Mouse (Mus musculus) activated CD4-positive, CD25-positive, alpha-beta regulatory T cell, adult 4 months (primary cell): Measurements from ENCODE around the gene F11r. TPM values are rescaled to one million over a fixed set of nuclear protein-coding genes. Genes with fewer than 3 reads are reported as not detected.

Source experiments
- ATAC-seq: one replicate; pipeline ENCODE4 v1.8.0; 2017
- polyA plus RNA-seq, 2 experiments: library from polyadenylated mRNA; unstranded; fragments of 100-300 nt; shearing (Covaris generic); gene quantifications; one replicate each; pipeline ENCODE4 v1.2.1; 2017

The F11r gene
- polyA plus RNA-seq: under 1 TPM in 1 of 2 experiments, not detected in 1; 0.18 TPM

DNA sequence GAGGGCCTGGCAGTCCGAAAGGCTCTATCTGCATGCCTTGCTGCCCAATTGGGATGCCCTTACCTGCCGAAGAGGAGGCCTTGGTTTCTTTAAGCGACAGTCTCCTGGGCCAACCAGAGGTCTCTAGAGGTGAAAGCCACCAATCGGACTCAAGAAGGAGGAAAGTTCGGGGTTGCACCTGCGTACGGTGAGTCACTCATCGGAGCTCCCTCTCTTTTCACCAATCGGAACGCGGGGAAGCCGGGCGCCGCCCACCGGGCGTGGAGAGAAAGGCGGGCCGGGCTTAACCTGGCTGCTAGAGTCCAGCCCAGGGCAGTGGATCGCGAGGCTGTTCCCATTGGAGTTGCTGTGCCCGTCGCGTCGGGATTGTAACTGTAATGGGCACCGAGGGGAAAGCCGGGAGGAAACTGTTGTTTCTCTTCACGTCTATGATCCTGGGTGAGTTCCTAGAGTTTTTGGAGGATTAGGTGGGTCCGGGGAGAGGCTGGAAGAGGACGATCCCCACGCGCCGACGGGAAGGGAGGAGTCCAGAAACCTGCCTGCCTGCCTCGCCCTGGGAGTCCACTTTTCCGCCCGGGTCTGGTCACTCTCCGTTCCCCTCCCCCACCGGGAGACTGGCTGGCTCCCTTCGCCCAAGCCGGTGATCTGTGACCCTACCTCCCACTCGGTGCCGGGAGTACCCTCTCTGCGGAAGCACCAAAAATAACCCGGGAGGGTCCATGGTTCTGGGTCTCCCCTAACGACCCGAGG, at the start of gene F11r:
F11r (plus strand) TSS at position 272 of the 750 bp plus-strand sequence.
- peak; percentile 85 for ATAC-seq

DNA sequence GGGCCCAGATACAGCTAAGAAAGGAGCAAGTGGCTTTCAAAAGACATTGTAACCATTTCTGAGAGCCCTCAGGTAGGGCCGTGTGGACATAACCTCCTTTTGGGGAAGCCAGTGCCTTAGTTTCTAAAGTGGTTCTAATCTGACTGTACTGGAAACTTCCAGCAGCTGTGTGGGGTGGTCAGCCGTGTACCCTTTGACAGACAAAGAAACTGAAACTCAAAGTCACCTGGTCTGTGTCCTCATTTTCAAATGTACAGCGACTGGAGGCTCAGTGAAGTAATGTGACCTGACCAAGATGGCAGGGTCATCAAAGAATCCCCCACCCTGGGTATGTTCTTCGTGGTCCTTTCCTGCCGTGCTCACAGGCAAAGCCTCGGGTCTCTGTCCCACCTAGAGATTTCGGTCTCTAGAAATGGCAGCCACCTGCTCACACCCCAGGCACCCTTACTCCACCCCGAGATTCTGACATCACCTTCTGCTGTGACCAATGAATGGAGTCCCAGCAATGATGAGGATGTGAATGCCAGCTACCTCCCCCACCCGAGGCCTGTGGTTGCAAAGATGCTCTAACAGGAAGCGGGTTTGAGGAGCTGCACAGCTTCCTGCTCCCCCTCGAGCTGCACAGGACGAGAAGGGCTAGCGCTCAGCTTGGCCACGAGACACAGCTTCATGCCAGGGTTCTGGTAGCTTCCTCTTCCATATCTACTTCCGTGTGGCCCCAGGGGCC, 48.8 kb upstream of the F11r start, which contains the start of gene Arhgap30:
Arhgap30 (plus strand) TSS at position 579 of the 727 bp plus-strand sequence.
- peak; percentile 90 for ATAC-seq

DNA sequence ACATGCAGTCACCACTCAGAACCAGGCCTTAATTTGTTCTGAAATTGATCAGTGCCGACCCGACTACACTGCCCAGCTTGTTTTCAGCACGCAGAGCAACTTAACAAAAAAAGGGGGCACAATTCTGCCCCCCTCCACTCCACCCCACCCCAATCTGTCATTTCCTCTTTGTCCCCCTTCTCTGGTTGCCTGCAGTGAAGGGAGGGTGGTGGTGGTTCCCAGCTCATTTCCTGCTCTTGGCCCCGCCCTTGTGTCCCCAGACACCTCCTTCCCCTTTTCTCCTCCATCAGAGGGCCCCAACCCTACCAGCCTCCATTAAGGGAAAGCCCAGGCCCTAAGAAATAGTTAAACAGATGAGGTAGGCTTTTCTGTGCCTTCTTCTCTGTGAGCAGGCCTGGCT, 47.2 kb upstream of the F11r start:
- ATAC-seq: peak; percentile 69

DNA sequence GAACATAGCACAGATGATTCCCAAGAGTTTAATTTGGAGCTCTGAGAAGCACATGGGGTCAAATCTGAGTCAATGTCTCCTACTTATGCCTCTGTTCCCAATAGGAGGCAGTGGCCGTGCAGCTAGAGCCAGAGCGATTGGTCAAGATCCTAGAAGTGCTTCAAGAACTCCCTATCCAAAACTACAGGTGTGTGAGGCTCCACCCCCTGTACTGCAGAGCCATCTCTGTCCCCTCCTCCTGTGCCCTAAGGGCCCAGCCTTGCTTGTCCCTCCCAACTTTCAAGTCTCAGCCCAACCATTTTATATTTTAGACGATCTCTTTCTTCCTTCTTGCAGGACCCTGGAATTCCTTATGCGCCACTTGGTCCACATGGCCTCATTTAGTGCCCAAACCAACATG, 35.5 kb upstream of the F11r start:
- no peak for ATAC-seq

DNA sequence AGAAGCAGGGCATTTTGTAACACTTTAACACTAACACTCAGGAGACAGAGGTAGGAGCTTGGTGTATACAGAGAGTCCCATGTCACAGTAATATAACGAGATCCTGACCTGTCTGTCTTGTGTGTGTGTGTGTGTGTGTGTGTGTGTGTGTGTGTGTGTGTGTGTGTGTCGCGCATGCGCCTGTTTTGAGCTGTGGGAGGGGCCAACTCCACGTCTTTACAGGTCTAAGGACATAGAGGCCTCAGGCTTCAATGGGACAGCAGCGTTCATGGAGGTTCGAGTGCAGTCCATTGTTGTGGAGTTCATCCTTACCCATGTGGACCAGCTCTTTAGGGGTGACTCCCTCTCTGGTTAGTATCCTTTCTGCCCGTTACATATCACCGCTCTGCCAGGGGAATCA, 34.3 kb upstream of the F11r start:
- ATAC-seq: no peak

DNA sequence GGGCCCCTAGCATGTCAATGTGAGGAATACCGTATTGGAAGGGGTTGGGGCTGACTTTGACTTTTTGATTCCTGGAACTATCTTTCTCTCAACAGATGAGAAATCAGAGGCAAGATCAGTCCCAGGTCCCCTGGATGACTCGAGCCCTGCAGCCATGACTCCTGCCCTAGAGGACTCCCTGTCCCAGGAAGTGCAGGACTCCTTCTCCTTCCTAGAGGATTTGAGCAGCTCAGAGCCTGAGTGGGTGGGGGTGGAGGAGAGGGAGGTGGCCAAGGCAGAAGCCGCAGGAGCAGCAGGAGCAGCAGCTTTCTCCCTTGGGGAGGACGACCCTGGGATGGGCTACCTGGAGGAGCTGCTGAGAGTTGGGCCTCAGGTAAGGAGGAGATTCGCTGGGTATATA, 30.1 kb upstream of the F11r start:
- ATAC-seq: no peak

DNA sequence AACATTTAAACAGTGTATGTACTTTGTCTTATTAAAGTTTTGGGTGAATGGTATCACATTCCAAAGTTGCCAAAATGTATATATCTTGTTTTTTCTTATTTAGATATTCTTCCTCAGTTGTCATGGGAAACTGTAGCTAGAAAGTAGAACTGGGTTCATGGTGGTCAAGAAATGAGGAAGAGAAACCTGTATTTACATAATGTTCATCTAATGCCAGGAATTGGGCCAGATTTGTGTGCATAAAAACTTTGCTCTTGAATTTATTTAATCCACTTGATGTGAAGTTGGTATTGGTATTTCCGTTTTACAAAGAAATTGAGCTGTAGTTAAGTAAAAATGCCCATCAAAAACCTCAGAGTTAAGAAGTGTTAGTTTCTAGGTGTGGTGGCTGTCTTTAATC, 27.1 kb upstream of the F11r start:
- no peak for ATAC-seq

DNA sequence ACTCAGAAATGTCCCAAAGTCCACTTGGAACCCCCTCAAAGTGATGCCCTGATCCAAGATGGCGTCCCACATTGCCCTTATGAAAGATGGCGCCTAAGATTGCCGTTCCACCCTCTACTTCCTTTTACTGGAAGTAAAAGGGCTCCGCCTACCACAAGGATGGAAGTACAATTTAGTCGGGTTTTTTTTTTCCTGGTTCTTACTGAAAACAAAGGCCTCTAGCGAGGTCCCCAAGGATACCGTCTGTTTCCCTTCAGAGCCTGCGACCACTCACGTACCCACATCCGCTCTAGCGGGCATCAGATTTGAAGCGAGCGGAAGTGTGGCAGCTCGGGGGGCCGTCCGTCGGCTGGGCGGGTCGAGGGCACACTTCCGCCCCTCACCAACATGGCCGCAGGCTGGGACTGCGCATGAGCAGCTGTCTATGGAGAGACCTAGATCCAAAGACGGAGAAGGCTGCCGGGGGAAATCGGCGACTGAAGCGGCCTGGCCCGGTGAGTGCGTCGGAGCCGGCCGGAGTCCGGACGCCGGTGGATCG, 26.3 kb upstream of the F11r start, which contains the start of gene Usf1:
Usf1 (plus strand) TSS at position 367 of the 538 bp plus-strand sequence.
- ATAC-seq: peak; percentile 89

DNA sequence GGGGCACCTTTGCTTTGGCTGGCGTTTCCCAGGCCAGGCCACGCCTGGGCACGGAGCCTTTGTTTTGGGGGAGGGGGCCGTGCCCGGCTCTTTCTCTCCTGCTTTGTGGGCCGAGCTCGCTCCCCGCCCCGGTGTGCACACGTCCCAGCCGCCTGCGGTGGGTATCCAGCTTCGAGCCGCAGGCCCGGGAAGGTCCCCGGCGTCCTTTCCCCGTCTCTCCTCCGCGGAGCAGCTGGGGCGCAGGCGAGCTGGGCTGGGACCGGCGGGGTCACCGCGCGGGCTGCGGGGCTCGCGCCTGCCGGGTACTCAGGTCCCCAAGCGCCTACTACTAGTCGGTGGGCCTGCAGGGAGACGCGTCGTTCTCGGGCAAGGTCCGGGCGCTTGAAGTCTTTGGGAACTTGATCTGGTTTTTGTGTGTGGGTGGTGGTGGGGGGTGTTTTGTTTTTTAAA, 25.8 kb upstream of the F11r start:
- peak; percentile 21 for ATAC-seq

DNA sequence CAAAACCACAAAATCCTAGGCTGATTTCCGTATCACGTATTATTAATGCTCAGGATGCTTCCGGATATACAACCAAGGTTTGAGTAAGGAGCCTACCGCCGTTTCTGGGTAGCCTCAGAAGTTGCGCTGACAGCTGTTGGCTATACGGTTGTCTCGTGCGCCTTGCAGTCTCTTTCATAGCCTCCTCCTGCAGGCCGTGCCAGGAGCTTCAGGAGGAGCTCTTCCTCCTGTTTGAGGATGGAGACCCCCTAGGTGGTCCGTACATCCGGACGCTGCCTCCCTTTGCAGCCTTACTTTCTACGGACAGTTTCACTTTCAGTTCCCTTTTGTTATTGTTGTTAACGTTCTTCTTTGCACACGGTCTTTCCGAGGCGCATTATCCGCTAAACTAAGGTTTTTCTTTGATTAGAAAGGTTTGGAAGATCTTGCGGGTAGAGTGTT, 25.3 kb upstream of the F11r start:
- peak; percentile 30 for ATAC-seq

DNA sequence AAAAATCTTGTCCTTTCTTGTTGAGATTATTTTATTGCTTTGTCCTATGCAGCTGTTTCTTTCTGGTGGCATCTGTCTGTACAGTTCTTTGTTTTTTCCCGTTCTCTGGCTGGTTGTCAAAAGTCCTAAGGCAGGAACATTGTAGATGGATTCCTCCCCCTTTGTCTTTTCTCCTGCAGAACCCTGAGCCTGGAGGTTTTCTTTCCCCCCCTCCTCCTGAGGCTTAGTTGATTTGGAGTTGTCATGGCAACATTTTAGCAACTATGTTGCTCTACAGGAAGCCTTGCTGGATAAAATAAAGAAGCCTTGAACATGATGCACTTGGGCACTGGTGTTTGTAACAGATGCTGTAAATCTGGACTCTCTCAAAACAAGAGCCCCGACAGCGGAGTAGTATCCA, 24.9 kb upstream of the F11r start:
- ATAC-seq: no peak

DNA sequence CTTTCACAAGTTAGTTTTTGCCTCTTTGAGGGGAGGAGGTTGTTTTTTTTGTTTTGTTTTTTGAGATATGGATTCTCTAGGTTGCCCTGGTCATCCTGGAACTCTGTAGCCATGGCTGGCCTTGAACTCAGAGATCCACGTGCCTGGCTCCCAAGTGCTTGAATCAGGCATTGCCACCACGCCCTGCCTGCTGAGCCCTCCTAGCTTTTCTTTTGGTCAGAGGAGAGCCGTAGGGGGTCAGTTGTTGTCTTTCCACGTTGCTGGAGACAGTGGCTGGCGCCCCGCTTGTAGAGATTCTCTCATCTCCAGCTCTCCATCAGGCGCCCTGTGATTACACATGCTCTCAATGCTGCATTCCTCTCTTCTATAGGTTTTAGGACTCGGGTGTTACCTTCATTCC, 23.7 kb upstream of the F11r start:
- no peak for ATAC-seq

DNA sequence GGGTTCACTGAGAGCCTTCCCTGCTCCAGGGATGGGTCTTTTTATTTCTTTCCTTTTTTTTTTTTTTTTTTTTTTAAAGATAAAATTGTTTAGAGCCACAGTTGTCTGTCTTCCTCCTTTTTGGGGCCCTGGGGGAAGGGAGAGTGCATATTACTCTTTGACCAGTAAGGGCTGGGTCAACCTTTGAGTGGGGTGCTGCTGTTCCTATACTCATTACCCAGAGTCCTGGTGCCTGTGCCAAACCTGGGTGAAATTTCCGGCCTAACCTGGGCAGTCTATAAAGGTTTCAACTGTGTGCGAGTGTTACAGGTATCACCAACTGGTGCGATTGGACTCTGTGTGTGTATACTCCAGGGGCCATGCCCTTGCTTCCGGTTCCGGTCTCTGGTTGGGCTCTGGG, 18.7 kb upstream of the F11r start, which contains the start of gene Tstd1:
Tstd1 (plus strand) TSS at position 213 of the 400 bp plus-strand sequence.
- ATAC-seq: no peak

DNA sequence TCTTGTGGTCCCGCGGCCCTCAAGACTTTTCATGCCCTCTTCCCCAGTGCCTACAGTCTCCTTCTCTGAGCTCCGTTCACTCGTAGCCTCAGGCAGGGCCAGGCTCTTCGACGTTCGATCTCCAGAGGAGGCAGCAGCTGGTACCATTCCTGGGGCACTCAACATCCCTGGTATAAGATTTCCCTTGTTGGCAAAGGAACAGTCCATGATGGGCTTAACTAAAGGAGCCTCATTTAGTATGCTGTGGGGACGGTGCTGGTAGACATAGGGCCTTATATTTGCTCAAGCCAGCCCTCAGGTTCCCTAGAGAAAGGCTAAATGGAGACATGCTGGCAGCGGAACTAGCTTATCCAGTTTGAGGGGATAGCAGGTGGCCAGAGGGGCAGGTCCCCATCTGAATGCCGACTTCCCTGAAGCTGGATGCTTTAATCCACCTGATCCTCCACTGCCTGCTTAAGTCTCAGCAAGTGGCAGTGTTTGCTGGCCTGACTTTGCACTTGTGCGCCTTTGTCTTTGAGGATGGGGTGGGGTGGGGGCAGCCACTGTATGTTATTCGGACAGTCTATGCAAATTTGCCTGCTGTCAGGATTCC, 17.9 kb upstream of the F11r start:
- ATAC-seq: no peak

DNA sequence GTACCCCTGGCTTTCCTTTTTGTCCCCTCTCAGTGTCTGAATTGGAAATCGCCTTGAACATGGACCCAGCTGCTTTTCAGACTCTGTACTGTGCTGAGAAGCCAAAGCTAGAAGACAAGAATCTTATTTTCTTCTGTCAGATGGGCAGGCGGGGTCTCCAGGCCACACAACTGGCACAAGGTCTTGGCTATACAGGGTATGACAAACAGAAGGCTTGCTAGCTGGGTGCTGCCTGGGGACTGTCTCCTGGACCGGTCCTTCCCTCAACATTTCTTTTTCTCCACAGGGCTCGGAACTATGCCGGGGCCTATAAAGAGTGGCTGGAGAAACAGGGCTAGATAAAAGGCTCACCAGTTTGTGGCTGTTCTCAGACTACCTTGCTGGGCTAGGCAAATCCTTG, 17.4 kb upstream of the F11r start:
- ATAC-seq: no peak

DNA sequence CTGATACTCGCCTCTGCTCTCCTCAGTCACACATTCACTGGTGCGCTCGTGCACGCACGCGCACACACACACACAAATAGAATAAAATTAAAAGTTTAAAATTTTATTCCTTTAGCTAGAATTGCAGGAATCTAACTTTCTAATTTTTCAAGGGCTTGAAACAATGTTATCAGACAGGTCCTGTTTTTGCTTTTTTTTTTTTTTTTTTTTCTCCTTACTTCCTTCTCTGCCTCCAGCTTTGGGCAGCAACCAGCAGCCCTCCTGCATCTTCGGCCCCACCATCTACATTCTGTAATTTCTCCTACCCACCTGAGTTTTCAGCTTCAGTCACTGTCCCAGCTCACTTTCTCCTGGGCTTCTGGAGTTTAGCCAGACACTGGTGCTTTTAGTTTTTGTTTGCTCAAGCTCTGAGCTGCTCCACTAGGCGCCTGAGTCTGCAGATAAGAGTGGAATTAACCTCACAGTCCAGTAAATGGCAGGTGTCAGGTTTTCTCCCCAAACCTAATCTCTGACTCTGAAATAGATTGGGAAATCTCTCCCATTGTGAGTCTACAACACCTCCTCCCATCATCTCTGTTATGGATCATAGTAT, 14.7 kb upstream of the F11r start:
- ATAC-seq: no peak

DNA sequence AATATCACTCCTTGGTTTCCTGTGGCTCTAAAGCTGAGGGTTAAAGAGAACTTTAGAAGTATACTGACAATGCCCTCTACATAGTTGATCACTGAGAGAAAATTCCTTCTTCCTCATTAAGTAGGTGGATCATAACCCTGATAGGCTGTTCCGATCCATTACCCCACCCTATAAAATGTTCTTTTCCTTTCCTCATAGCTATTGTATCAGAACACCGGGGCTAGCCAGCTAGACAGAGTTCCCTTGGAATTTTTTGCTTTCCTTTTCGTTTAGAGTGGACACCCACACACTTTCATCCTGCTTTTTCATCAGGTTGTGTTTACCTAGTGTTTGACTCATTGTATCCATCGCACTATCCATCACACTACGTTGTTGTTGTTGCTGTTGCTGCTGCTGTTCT, 12.7 kb upstream of the F11r start:
- ATAC-seq: no peak

DNA sequence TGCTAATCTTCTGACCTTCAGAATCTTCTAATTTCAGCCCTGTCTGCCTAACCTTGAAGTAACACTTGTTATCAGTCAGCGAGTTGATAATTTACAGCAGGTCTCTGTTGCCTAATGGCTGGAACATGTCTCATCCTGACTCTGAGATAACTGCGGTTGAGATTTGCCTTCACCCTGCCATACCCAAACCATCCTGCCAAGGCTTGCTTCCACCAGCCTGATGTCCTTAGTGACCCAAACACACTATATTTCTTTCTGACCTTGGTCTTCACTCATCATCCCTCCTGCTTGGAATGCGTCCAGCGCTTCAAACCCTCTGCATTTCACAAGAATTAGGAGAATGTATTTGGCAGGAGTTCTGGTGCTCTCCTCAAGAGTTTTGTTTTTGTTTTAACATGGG, 12.2 kb upstream of the F11r start:
- ATAC-seq: no peak

DNA sequence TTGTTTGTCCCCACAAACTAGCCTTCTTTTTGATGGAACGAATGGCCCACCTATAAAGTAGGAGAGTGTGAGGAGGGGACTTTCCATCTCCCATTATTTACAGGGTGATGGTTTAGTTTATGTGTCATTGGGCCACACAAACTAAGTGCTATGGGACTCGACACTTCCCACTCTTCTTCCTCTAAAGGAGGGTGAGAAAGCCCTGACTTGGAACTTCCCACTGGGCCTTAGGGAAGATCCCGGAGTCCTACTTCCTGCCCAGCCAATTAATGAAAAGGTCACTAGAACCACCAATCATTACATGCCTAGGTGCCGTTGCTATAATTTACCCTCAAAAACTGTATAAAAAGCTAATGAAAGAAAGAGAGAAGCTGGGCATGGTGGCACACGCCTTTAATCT, 5.2 kb upstream of the F11r start:
- ATAC-seq: no peak

DNA sequence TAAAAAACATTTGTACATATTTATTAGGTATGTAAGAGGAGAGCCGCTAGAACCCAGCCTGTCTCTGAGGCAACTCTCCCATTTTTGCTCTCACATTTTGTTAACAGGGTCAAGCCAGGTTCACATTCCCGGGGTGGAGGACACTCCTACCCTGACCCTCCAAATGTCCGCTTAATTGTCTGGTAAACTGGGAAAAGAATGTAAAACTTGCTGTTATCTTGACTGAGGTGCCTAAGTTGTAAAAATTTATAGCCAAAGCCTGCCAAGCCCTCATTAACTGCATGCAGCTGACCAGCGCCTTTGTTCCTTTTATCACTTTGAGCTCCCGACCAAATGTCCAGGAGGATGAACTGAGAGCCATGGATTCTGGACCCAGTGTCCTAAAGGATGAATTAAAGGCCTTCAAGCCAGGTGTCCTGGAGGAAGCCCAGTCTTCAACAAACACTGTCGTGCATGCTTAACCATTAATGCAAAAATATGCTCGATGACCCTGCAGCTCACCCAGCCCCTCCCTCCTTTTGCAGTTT, 2.0 kb upstream of the F11r start:
- ATAC-seq: no peak

DNA sequence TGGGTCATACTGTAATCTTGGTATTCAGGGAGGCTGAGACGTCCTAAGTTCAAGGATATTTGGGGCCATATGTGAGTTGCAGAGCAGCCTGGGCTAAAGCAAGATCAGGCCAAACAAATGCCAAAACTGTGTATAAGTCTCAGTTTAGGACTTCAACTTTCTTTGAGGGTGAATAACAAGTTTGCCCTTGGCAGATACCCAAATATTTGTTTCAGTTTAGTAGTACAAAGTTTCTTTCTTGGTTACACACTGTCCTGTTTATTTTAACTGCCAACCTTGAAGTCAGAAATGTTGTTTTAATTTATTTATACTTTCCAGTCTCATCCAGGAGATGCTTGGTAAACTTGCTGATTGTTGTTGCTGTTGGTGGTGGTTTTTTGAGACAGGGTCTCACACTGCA, 1.4 kb upstream of the F11r start:
- ATAC-seq: no peak

DNA sequence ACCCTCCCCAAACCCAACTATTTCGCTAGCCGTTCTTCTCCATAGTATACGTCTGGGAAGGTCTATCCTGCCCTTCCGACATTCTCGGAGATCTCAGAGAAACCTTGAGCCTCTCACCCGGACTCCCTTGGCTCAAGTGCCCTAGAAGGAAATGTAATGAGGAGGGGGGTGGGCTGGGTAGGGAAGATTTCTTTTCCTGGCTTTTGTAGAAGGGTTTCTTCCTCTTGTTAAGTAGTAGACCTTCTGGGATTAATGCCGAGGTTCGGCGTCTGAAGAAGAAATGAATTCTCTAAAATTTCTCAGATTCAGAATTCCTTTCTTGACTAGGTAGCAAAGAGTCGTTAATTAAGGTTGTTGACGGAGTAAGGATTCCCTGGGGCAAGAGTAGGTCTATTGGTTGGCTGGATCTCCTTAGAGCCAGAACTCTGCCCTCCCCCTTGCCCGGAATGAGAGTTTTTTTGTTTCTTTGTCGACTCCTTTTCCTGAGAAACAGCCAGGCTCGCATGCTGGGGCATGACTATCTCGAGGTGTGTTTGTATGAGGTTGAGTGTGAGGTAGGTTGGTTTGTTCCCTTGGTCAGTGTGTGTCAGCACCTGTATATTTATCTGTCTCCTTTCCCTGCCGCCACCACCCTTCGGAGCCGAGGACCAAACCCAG, 807 bp downstream of the F11r start:
- no peak for ATAC-seq
